Mouse (Mus musculus) megakaryocyte, adult 5-6 weeks (primary cell): ENCODE measurements around the gene Thap3. TPM values are rescaled to one million over a fixed set of nuclear protein-coding genes. Genes with fewer than 3 reads are reported as not detected.

Experiments
- ATAC-seq: 2 replicates; pipeline ENCODE4 v1.8.0; 2016; ENCODE audit warnings: mild to moderate bottlenecking, inconsistent platforms; ENCODE audit not compliant: poor library complexity, severe bottlenecking
- total RNA-seq, 2 experiments: library from RNA; stranded (forward) in 1 of 2; stranded (reverse) in 1 of 2; fragments of 153-499, 151-499 nt in 1 of 2; fragments of 221-1000, 200-1000 nt in 1 of 2; gene quantifications; 2 replicates each; pipeline versions ENCODE4 v1.2.3 to v1.2.4; 2015 to 2017

The Thap3 gene
- total RNA-seq, 2 experiments from 2014 or later = 9.6 to 10.3 TPM

- ATAC-seq = peak; percentile 17
Observed at GRCm38 (mm10) chr4:151934215-151934572, 54.6 kb downstream of the Thap3 start.

DNA sequence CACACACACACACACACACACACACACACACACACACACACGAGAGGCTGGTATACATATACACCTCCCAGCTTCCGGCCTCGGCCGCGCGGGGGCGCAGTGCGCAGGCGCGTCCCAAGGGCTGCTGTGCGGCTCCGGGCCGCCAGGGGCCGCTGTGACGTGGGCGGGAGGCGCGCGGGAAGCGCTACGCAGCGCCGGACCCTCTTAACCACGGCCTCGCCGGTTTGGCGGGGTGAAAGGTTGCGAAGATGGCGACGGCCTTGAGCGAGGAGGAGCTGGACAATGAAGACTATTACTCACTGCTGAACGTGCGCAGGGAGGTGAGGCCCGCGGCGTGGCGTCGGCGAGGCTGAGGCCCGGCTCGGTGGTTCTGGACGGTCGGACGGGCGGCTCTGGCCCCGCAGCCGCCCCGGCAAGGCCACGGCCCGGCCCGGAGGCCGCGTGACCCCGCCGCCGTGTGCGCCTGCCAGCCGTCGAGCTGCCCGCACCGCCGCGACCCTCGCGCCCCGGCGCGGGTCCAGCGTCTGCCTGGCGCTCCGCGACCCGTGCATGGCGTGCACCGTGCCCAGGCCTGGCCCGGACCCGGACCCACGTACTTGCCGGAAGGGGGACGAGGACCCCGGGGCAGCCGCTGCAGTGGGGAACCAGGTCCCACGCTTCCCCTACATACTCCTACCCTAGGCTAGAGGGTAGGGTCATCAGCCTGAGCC lies 55.1 kb downstream of the Thap3 start, which contains the start of gene Dnajc11:
Gene Dnajc11 (plus strand): TSS at position 187 of the 710 bp plus-strand sequence.
- ATAC-seq = peak; percentile 98

Other genes with a start within 250 kb of the Thap3 start
- gene Camta1, start 127.1 kb downstream of the Thap3 start, total RNA-seq (2015) = 65.9 and 70.2 TPM in 2 replicates
- 2.9 and 17.4 TPM in 2 replicates for gene Camta1, start 127.1 kb downstream of the Thap3 start, total RNA-seq (2017)
- gene Dnajc11, start 55.3 kb downstream of the Thap3 start, total RNA-seq (2015) = 18.1 and 18.5 TPM in 2 replicates
- gene Dnajc11, start 55.3 kb downstream of the Thap3 start, total RNA-seq (2017) = 34.7 and 39.4 TPM in 2 replicates
- 3.9 and 5.6 TPM in 2 replicates for gene Phf13, start 7.3 kb upstream of the Thap3 start, total RNA-seq (2015)
- gene Phf13, start 7.3 kb upstream of the Thap3 start, total RNA-seq (2017) = 4.0 and 4.5 TPM in 2 replicates
- 2.6 and 3.8 TPM in 2 replicates for gene Klhl21, start 19.8 kb upstream of the Thap3 start, total RNA-seq (2015)
- gene Klhl21, start 19.8 kb upstream of the Thap3 start, total RNA-seq (2017) = 3.1 and 4.1 TPM in 2 replicates
- 6.9 and 8.1 TPM in 2 replicates for gene Zbtb48, start 38.7 kb upstream of the Thap3 start, total RNA-seq (2015)
- gene Zbtb48, start 38.7 kb upstream of the Thap3 start, total RNA-seq (2017) = 3.8 and 8.9 TPM in 2 replicates
- 0.11 and 0.16 TPM in 2 replicates for gene Tas1r1, start 49.6 kb upstream of the Thap3 start, total RNA-seq (2015)
- gene Tas1r1, start 49.6 kb upstream of the Thap3 start, total RNA-seq (2017) = not detected in 2 replicates
- 10.1 and 11.1 TPM in 2 replicates for gene Nol9, start 50.3 kb upstream of the Thap3 start, total RNA-seq (2015)
- 10.8 and 15.5 TPM in 2 replicates for gene Nol9, start 50.3 kb upstream of the Thap3 start, total RNA-seq (2017)
- gene Plekhg5, start 83.5 kb upstream of the Thap3 start, total RNA-seq (2015) = 1.7 and 2.6 TPM in 2 replicates
- 3.0 and 3.6 TPM in 2 replicates for gene Plekhg5, start 83.5 kb upstream of the Thap3 start, total RNA-seq (2017)
- gene Tnfrsf25, start 126.9 kb upstream of the Thap3 start, total RNA-seq (2015) = 0.13 and 0.25 TPM in 2 replicates
- 0.18 and 2.8 TPM in 2 replicates for gene Tnfrsf25, start 126.9 kb upstream of the Thap3 start, total RNA-seq (2017)
- 1.2 and 1.4 TPM in 2 replicates for gene Espn, start 163.4 kb upstream of the Thap3 start, total RNA-seq (2015)
- gene Espn, start 163.4 kb upstream of the Thap3 start, total RNA-seq (2017) = 0.22 and 0.24 TPM in 2 replicates
- not detected in 2 replicates for gene Hes2, start 169.9 kb upstream of the Thap3 start, total RNA-seq (2015)
- not detected in 2 replicates for gene Hes2, start 169.9 kb upstream of the Thap3 start, total RNA-seq (2017)
- 43.3 and 44.5 TPM in 2 replicates for gene Acot7, start 189.1 kb upstream of the Thap3 start, total RNA-seq (2015)
- gene Acot7, start 189.1 kb upstream of the Thap3 start, total RNA-seq (2017) = 40.1 and 43.3 TPM in 2 replicates